Mouse (Mus musculus) testis, adult 2 months (tissue): ENCODE results near the gene Sirt7.

Experiments used
- CTCF ChIP-seq: fragments of 200-500 bp; IDR thresholded peaks from 2 replicates; pipeline ENCODE4 v1.5.1; 2012; ENCODE audit warnings: low read depth, mild to moderate bottlenecking, inconsistent platforms, low read length, moderate library complexity; ENCODE audit not compliant: control insufficient read depth, insufficient read depth, insufficient replicate concordance
- POLR2A ChIP-seq: fragments of 200-500 bp; IDR thresholded peaks from 2 replicates; pipeline ENCODE4 v1.6.1; 2012; ENCODE audit warnings: low read depth, mild to moderate bottlenecking, inconsistent platforms, low read length, moderate library complexity; ENCODE audit not compliant: control insufficient read depth

GRCm38 (mm10) chr11:120624680-120625111 is 344 bp downstream of the Sirt7 start:
- TF ChIP-seq POLR2A (peak; percentile 53; the same call in 1 of the 2 replicates), CTCF (no peak)
